Mouse (Mus musculus): ENCODE data around the gene Apaf1. TPM values are rescaled to one million over a fixed set of nuclear protein-coding genes. Genes with fewer than 3 reads are reported as not detected.

Apaf1 gene
- 62.0 TPM for polyA plus RNA-seq (2017; shearing (Covaris generic))

DNA sequence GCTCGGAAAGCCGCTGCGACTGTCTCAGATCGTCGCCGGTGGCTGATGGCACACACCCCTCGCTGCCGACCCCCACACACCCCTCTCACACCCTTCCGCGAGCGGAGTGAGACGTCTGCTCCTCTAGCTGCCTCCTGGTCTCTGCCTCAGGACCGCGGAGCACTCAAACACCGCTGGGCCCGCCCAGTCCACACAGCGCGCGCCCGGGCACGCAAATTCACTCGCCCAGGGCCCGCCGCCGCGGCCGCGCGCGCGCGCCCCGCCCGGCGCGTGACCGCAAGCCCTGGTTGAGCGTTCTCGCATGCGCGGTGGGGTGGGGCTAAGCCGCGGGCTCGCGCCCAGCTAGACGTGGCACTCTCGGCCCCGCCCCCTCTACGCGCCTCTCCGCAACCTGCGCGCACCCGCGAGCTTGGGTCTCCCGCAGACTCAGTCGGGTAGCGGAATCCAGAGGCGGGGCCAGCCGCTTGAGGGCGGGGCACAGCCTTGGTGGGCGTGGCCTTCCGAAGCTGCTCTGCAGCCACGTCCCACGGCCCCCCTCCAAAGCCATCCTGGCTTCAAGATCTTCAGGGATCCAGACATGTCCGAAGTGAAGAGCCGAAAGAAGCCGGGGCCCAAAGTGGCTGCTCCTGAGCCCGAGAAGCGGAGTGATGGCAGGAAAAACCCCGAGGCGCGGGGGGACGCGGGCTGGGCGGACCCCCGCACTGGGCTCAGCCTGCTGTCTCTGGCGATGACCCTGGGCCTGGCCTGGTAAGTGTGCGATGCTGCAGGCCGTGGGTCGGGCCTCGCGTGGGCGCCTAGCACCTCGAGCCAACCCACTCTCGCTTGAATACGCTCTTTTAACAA lies at the start of gene Apaf1, which contains the start of gene Ikbip:
Apaf1 (minus strand) TSS at position 221 of the 843 bp plus-strand sequence.
Ikbip (plus strand) TSS at position 391 of the 843 bp plus-strand sequence.

DNA sequence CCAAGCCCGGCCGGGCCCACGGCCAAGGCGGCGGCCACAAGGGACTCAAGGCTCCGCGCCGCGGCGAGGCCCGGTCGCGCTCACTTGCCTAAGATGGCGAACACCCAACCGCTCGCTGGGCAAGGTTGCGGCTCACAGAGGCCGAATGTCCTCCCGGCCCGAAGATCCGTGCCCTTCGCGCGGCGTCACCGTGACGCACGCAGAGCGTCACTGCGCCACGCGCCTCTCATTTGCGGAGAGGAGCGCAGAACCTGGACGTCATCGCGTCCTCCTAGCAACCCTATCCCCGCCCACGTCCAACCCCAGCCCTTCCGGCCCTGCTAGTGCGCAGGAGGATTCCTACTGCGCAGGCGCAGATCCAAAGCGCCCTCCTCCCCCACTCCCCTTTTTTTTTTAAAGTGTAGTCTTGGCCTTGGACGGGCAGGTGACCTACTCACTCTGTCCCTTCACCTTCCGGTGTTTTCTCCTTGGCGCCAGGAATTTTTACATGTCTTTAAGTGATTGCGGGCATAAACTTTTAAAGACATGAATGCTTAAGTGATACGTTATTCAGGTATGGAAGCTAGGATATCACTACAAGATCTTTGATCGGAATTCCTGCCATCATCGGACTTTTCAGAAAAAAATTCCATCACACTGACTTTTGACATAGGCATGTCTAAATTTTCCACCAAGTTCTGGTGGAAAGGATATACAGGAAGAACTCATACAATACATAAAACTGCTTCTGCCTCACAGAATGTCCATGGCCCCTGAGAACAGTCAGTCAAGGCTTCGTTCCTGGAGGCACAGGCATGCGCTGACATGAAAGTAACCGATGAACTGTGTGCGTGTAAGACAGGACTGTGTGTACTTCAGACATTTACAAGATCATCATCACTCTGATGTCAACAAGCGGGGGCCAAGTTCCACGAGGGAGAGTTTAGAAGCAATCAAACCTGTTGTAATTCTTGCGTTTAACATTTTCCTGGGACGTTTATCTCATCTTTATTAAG lies 41.6 kb upstream of the Apaf1 start, which contains the start of gene Slc25a3:
Slc25a3 (minus strand) TSS at position 232 of the 995 bp plus-strand sequence.

Other genes with a start within 250 kb of the Apaf1 start
- gene Ikbip, start 170 bp upstream of the Apaf1 start, polyA plus RNA-seq (2017; shearing (Covaris generic)): 2.6 TPM
- 785 TPM for gene Slc25a3, start 41.3 kb upstream of the Apaf1 start, polyA plus RNA-seq (2017; shearing (Covaris generic))
- 176 TPM for gene Tmpo, start 98.5 kb upstream of the Apaf1 start, polyA plus RNA-seq (2017; shearing (Covaris generic))